Mouse (Mus musculus): ENCODE measurements around the gene Setd5. TPM values are rescaled to one million over a fixed set of nuclear protein-coding genes. Genes with fewer than 3 reads are reported as not detected.

Setd5 gene
- polyA plus RNA-seq, 2 experiments from 2014 or later = 31.1 to 33.0 TPM

DNA sequence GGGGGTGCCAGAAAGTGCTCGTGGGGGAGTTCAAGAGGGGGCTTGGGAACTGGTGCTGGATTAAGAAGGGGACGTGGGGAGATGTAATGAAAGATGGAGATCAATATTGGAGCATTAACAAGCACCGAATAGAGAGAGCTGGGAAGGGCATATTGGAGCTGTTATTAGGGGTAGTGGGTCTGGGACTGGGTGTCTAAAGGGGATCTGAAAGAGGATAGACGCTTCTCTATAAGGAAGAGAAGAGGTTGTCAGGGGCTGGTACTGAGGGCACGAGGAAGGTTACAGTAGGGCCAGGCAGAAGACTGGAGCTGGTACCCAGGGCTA lies 117.3 kb downstream of the Setd5 start:
- no peak for ATAC-seq

DNA sequence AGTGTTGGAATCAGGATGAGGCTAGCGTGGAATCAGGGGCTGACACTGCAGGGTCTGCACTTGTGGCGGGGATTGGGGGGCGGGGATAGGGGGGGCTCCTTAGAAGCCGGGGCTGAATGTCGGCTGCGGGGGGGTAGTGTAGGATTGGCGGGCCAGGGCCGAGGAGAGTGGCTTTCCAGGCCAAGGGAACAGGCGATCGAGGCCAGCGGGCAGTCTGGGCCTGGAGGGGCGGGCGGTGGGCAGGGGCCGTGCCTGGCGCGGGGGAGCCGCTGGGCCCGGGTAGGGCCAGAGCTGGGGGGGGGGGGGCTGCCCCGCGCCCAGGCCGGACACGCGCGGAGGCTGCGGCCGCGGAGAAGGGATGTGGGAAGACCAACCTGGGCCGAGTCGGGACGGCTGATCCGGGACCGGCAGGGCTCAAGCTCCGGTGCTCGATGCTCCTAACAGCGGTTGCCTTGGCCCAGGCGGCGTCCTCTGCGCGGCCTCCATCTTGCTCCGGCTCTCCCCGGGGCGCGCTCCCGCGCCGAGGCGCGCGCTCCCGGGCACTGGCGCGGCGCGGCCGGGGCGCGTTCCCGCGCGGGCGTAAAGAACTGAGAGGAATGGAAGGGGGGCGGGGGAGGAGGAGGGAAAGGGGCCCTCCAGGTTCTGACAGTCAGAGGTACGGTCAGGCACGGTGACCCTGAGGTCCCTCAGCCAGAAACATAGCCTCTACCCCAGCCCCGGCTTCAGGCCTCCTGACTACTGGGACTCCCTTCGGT lies 117.9 kb downstream of the Setd5 start, which contains the start of gene Lhfpl4:
Lhfpl4 (minus strand) TSS at position 544 of the 755 bp plus-strand sequence.
- ATAC-seq = no peak

DNA sequence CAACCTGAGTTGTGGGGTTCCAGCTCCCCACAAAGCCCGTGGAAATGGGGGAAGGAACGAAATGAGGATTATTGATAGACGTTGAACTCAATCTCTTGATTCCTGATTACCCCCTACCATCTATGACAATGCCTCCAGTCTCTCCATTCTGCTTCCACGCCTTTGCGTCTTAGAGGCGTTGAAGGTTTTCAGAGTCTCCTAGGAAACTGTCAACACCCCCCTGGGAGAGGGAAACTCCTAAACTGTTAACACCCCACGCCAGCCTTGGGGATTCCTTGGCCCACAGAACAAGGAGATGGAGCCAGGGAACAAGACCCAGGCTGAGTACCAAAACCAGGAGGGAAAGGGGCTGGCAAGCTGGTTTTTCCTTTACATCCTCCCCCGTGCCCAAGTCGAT lies 118.4 kb downstream of the Setd5 start:
- no peak for ATAC-seq

Other genes with a start within 250 kb of the Setd5 start
- gene Srgap3, start 130.1 kb upstream of the Setd5 start, polyA plus RNA-seq (2017; shearing (Covaris generic)) = under 1 TPM; 0.29 to 0.31 TPM
- gene Thumpd3, start 31.1 kb upstream of the Setd5 start, polyA plus RNA-seq (2017; shearing (Covaris generic)) = 10 to 100 TPM; 88.0 to 94.9 TPM
- gene Lhfpl4, start 118.0 kb downstream of the Setd5 start, polyA plus RNA-seq (2017; shearing (Covaris generic)) = 1 to 10 TPM in 1 of 2 experiments, not detected in 1; 1.2 TPM
- gene Mtmr14, start 160.5 kb downstream of the Setd5 start, polyA plus RNA-seq (2017; shearing (Covaris generic)) = 10 to 100 TPM; 15.1 to 16.7 TPM
- gene Cpne9, start 204.9 kb downstream of the Setd5 start, polyA plus RNA-seq (2017; shearing (Covaris generic)) = under 1 TPM; 0.08 to 0.20 TPM
- gene Brpf1, start 229.8 kb downstream of the Setd5 start, polyA plus RNA-seq (2017; shearing (Covaris generic)) = 10 to 100 TPM; 10.6 to 11.2 TPM
- 10 to 100 TPM; 14.1 to 23.2 TPM for gene Ogg1, start 249.6 kb downstream of the Setd5 start, polyA plus RNA-seq (2017; shearing (Covaris generic))

Data from activated CD4-positive, CD25-positive, alpha-beta regulatory T cell, adult 4 months (primary cell).